Mouse (Mus musculus): Measurements from ENCODE around the gene Tcea3. TPM values are rescaled to one million over a fixed set of nuclear protein-coding genes. Genes with fewer than 3 reads are reported as not detected.

Tcea3 gene
- 0.31 and 0.48 TPM in 2 replicates for total RNA-seq (2014; rRNA removed)
- 1.6 and 1.9 TPM in 2 replicates for polyA plus RNA-seq (2015; fragmentation: Nextera tagmentation; extraction: Ambion mirVana)

- Histone ChIP-seq H3K36me3 (ENCODE audit: insufficient read depth) (no peaks in the 10 kb centered on the region), H3K9ac (no peak within 1 kb of the TSS), H3K4me3 (ENCODE audit: low read depth, low read length) (peak within 1 kb of the TSS; percentile 28), H3K27ac (ENCODE audit: low read depth, low read length) (no peak within 1 kb of the TSS), H3K27me3 (ENCODE audit: insufficient read depth, low read length) (peaks cover 51% of the 10 kb centered on the region), H3K4me1 (ENCODE audit: insufficient read depth) (no peaks in the 10 kb centered on the region), H3K4me2 (ENCODE audit: low read depth) (peak within 1 kb of the TSS; percentile 55), H3K9me3 (ENCODE audit: low read length) (no peaks in the 10 kb centered on the region)
- TF ChIP-seq CTCF (IDR thresholded peaks at IDR 0.05; ENCODE audit: low read depth): no peak
- 1% methylated on average over 45 of the region's 46 CpGs for WGBS
- DNase-seq (no peak), ATAC-seq (no peak)
Observed at GRCm38 (mm10) chr4:136247729-136248463, at the start of gene Tcea3. Gene Tcea3 (plus strand): TSS chr4:136247729.

GRCm38 (mm10) chr4:136198846-136199245 lies 48.7 kb upstream of the Tcea3 start:
- Histone ChIP-seq H3K36me3 (ENCODE audit: insufficient read depth) (no peaks in the 10 kb centered on the region), H3K4me2 (ENCODE audit: low read depth) (no peak overlapping the region), H3K27ac (ENCODE audit: low read depth, low read length) (no peak overlapping the region), H3K9me3 (ENCODE audit: low read length) (no peaks in the 10 kb centered on the region), H3K4me3 (ENCODE audit: low read depth, low read length) (no peak overlapping the region), H3K9ac (no peak overlapping the region), H3K27me3 (ENCODE audit: insufficient read depth, low read length) (no peaks in the 10 kb centered on the region), H3K4me1 (ENCODE audit: insufficient read depth) (no peaks in the 10 kb centered on the region)
- WGBS: 78% methylated on average over 7 of the region's 7 CpGs
- ATAC-seq: no peak
- no peak for DNase-seq
- no peak for TF ChIP-seq CTCF (IDR thresholded peaks at IDR 0.05; ENCODE audit: low read depth)

- Histone ChIP-seq H3K4me2 (ENCODE audit: low read depth) (no peak overlapping the region), H3K36me3 (ENCODE audit: insufficient read depth) (no peaks in the 10 kb centered on the region), H3K9ac (no peak overlapping the region), H3K4me3 (ENCODE audit: low read depth, low read length) (no peak overlapping the region), H3K27ac (ENCODE audit: low read depth, low read length) (no peak overlapping the region), H3K9me3 (ENCODE audit: low read length) (no peaks in the 10 kb centered on the region), H3K4me1 (ENCODE audit: insufficient read depth) (no peaks in the 10 kb centered on the region), H3K27me3 (ENCODE audit: insufficient read depth, low read length) (no peaks in the 10 kb centered on the region)
- 33% methylated on average over 9 of the region's 9 CpGs for WGBS
- peak; percentile 71 for DNase-seq
- no peak for ATAC-seq
- TF ChIP-seq CTCF (IDR thresholded peaks at IDR 0.05; ENCODE audit: low read depth): peak; percentile 86
Observed at GRCm38 (mm10) chr4:136199562-136200292, 47.8 kb upstream of the Tcea3 start.

- no peaks in the 10 kb centered on the region for H3K9me3 ChIP-seq (ENCODE audit: low read length)
Observed at GRCm38 (mm10) chr4:136202509-136202908, 45.0 kb upstream of the Tcea3 start.

GRCm38 (mm10) chr4:136204775-136205174 lies 42.8 kb upstream of the Tcea3 start:
- H3K4me1 ChIP-seq (ENCODE audit: insufficient read depth): no peaks in the 10 kb centered on the region
- no peaks in the 10 kb centered on the region for H3K27me3 ChIP-seq (ENCODE audit: insufficient read depth, low read length)
- ATAC-seq (no peak), DNase-seq (no peak)
- WGBS: 81% methylated on average over 2 of the region's 2 CpGs
- no peaks in the 10 kb centered on the region for H3K36me3 ChIP-seq (ENCODE audit: insufficient read depth)
- no peak overlapping the region for H3K27ac ChIP-seq (ENCODE audit: low read depth, low read length)
- no peaks in the 10 kb centered on the region for H3K9me3 ChIP-seq (ENCODE audit: low read length)
- H3K4me2 ChIP-seq (ENCODE audit: low read depth): no peak overlapping the region
- TF ChIP-seq CTCF (IDR thresholded peaks at IDR 0.05; ENCODE audit: low read depth): no peak
- no peak overlapping the region for H3K9ac ChIP-seq
- H3K4me3 ChIP-seq (ENCODE audit: low read depth, low read length): no peak overlapping the region

More at GRCm38 (mm10) chr4:136202509-136202908, 45.0 kb upstream of the Tcea3 start:
- Histone ChIP-seq H3K9ac (no peak overlapping the region), H3K4me2 (ENCODE audit: low read depth) (no peak overlapping the region), H3K27ac (ENCODE audit: low read depth, low read length) (no peak overlapping the region), H3K4me1 (ENCODE audit: insufficient read depth) (no peaks in the 10 kb centered on the region), H3K27me3 (ENCODE audit: insufficient read depth, low read length) (no peaks in the 10 kb centered on the region), H3K4me3 (ENCODE audit: low read depth, low read length) (no peak overlapping the region), H3K36me3 (ENCODE audit: insufficient read depth) (no peaks in the 10 kb centered on the region)
- TF ChIP-seq CTCF (IDR thresholded peaks at IDR 0.05; ENCODE audit: low read depth): peak; percentile 81
- ATAC-seq: peak; percentile 55; the same call in 1 of the 2 replicates
- 2% methylated on average over 9 of the region's 9 CpGs for WGBS
- peak; percentile 73 for DNase-seq

GRCm38 (mm10) chr4:136206033-136206893 lies 41.3 kb upstream of the Tcea3 start, which contains the start of gene Asap3:
Gene Asap3 (plus strand): TSS chr4:136206365.
- Histone ChIP-seq H3K4me2 (ENCODE audit: low read depth) (peak within 1 kb of the TSS; percentile 100), H3K36me3 (ENCODE audit: insufficient read depth) (no peaks in the 10 kb centered on the region), H3K27ac (ENCODE audit: low read depth, low read length) (no peak within 1 kb of the TSS), H3K4me3 (ENCODE audit: low read depth, low read length) (peak within 1 kb of the TSS; percentile 56), H3K9ac (peak within 1 kb of the TSS; percentile 65), H3K9me3 (ENCODE audit: low read length) (no peaks in the 10 kb centered on the region), H3K4me1 (ENCODE audit: insufficient read depth) (no peaks in the 10 kb centered on the region), H3K27me3 (ENCODE audit: insufficient read depth, low read length) (no peaks in the 10 kb centered on the region)
- peak; percentile 37; the same call in 1 of the 2 replicates for TF ChIP-seq CTCF (IDR thresholded peaks at IDR 0.05; ENCODE audit: low read depth)
- 4% methylated on average over 54 of the region's 54 CpGs for WGBS
- DNase-seq (peak; percentile 82), ATAC-seq (peak; percentile 82)
